Mouse (Mus musculus): ENCODE measurements around the gene Ccdc91.

GRCm38 (mm10) chr6:147506074-147506473 is 30.4 kb downstream of the Ccdc91 start:
- TF ChIP-seq CTCF (IDR thresholded peaks at IDR 0.05; ENCODE audit: control insufficient read depth, insufficient read depth, insufficient replicate concordance, low read depth, low read length) (no peak), POLR2A (IDR thresholded peaks at IDR 0.05; ENCODE audit: control insufficient read depth, low read depth, low read length) (no peak)
